Mouse (Mus musculus): ENCODE measurements around the gene Col28a1. TPM values are rescaled to one million over a fixed set of nuclear protein-coding genes. Genes with fewer than 3 reads are reported as not detected.
A peak's percentile ranks its signal among the peaks of the same experiment; 100 is the strongest.

Gene Col28a1
- polyA plus RNA-seq, 1 experiment: not detected

DNA sequence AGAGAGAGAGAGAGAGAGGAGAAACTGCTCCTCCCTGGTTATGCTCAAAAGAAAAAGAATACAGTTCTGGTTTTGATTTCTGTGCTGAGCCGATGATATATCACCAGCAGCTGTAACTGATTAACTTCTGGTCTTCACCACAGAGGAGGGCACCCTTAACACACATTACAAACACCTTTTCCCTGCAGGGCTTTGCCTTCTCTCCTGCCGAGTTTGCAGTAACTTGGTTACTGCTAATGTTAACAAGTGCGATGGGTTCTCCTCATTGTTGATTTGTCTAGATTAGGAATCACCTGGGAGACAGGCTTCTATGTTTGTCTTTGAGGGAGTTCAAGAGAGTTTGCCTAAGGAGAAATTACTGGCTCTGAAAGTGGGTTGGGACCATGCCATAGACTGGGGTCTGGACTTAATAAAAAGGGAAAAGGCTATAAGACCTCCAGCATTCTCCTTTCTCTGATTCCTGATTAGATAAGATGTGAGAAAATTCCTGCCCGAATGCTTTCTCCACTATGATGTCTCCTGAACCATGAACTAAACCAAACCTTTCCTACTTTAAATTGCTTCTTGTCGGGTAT lies 114.8 kb downstream of the Col28a1 start:
- TF ChIP-seq GATA1 (IDR thresholded peaks at IDR 0.05; ENCODE audit: low read length): no peak

DNA sequence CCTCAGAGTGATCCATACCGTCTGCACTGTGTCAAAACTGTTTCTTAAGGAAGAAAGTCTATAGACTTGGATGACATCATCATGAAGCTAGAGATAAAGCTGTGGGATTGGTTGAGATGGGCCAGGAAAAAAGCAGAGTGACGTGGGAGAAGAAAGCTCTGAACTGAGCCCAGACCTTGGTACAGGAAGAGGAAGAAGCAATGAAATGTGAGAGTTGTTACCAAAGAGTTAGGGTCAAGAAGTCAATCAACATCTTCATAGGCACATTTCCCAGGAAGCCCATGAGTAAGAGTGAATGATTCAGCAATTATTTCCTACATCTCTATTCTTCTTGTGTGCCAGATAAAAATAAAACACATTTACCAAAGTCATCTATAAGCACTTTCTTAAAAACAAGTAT lies 117.5 kb downstream of the Col28a1 start:
- TF ChIP-seq GATA1 (IDR thresholded peaks at IDR 0.05; ENCODE audit: low read length): no peak

DNA sequence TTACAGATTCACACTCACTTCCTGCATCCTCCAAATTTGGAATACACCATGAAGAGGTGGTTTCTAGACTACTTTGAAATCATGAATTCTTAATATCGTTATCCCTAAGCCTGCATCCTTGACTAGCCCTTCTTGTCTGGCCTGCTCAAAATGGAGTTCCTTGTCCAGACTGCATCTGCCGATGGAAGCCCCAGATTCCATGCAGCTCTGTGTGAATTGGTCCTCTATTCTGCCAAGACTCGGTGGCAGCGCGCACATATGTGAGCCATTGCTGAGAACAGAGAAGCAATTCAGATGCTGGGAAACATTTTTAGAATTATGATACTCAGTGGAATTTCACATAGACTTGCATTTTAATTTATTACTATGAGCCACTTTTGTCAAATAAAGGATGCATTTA lies 123.4 kb downstream of the Col28a1 start:
- TF ChIP-seq GATA1 (IDR thresholded peaks at IDR 0.05; ENCODE audit: low read length): no peak

DNA sequence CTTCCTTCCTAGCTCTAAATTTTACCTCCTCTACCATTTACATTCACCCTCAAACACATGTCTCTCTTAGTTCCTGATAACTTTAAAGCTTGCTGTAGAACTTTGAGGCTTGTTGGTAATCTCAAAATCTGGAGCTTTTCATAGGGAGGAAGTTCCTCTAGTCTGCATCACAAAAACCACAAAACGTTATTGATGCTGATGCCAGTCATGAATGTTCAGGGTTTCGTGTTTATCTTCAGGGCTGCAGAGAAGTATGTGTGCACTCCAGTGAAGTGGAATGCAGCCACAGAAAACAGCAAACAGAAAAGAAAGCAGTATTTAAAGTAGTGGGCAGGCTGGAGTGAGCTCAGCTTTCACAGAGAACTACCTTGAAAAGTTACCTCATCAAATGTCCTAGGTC lies 124.0 kb downstream of the Col28a1 start:
- TF ChIP-seq GATA1 (IDR thresholded peaks at IDR 0.05; ENCODE audit: low read length): peak; percentile 88

DNA sequence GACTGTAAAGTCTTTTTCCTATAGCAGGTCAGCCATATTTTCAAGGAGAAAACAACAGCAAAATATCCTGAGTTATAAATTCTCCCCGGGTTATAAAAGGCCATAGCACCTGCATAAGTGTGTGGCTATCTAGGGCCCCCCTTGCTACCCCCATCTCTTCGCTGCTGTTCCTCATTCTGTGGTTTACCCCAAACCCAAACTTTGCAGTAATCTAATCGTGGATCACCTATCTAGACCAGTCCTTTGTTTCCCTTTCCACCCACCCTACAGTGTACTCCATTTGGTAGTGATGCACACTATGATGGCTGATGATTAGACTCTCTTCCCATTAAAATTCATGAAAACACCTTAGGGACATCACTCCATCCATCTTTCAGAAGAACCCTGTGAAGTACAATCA lies 125.3 kb downstream of the Col28a1 start:
- peak; percentile 44 for TF ChIP-seq GATA1 (IDR thresholded peaks at IDR 0.05; ENCODE audit: low read length)

DNA sequence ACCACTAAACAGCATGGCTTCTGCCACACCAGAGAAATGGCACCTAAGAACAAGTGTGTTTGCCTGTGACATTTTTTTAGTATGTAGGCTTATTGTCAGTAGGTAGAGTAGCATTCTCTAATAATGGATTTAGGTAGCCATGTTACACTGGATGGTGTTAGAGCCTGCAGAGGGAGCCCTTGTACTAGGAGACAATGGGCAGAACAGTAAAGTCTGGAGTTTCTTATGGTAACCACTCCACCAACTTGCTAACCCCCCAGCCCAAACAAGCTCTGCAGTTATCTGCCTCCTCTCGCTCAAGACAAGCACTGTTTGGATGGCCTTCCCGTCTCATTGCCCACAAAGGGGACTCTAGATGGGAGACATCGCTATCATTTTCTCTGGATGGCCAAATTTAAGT lies 126.2 kb downstream of the Col28a1 start:
- TF ChIP-seq GATA1 (IDR thresholded peaks at IDR 0.05; ENCODE audit: low read length): no peak

DNA sequence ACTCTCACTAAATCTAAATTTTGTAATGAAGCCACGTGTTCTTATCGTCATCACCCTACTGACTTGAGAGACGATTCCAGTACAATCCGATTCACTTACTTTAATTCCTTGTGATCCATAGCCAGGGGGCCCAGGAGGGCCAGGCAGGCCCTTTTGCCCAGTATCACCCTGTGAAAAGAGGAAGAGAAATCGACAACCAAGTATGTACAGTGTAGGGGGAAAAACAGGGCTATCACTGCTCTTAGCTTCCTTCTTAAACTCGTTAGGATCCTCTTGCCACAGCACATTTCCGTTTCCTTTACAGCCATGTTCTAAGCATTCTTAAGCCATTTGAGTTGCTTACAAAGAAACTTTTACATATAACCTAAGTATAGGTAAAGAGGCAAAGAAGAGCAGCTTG lies 133.2 kb downstream of the Col28a1 start:
- no peak for TF ChIP-seq GATA1 (IDR thresholded peaks at IDR 0.05; ENCODE audit: low read length)

DNA sequence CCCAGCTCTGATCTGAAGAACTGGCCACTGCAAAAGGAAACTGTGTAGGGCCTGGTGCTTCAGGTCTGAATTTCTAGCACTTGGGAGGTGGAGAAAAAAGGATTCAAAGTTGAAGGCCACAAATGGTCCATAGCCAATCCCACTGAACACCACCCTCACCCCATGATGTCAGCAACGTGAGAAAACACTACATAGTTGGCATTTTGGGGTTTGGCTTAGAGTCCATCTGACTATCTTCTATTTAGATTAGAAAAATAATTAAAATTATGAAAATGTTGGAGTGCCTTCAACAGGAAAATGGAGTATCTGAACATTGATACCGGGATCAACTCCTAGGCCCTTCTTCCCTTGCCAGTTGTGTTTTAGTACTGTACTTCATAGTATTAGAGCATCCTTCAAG lies 144.2 kb downstream of the Col28a1 start:
- no peak for TF ChIP-seq GATA1 (IDR thresholded peaks at IDR 0.05; ENCODE audit: low read length)

DNA sequence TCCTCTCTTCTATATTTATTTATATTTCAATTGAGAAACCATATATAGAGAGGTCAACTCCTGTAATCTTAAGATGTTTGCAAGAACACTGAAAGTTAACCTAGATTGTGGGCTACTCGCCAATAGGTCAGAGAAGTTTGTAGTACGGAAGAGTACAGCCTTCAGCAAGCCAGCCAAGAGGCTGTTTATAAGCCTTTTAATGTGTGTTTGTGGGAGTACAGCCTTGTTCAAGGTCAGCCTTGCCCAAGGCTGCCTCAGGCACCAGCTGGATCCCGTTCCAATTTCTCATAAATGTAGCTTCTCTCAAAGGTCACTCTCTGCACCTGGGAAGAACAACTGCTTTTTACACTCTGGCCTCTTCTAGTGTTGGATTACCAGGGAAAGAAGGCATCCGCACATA lies 146.0 kb downstream of the Col28a1 start:
- TF ChIP-seq GATA1 (IDR thresholded peaks at IDR 0.05; ENCODE audit: low read length): no peak

DNA sequence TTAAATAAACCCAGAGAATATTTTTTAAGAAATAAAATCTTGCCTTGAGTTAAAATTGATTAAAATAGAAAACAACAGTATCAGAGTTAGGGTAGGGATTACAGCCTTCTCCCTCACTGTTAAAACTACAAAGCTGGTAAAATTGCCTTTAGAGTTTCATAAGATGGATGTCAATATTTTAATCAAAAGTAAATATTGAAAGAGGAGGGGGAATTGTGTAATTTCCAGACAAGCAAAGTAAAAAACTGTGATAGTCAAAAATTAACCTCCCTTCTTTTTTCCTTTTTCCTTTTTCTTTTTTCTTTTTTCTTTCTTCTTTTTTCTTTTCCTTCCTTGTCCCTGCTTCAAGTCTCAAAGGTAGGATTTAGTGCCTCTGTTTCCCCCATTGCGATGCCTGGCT lies 146.6 kb downstream of the Col28a1 start:
- no peak for TF ChIP-seq GATA1 (IDR thresholded peaks at IDR 0.05; ENCODE audit: low read length)

DNA sequence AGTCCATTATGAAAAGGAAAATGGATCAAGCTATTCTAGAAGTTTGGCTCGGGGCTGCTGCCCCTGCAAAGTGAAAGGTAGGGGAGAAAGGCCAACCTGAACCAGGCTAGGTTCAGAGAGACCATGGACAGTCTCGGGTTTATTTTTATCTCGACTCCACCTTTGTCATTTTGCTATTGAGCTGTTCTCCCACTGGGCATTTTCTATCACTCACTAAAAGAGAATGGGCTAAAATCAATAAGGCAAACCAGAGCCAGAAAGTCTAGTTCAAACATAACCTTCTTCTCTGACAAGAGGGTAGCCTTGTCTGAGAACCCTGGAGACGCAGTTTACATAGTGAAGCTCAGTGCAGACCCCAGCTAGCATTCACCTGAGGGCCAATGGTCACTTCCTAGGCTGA lies 163.7 kb downstream of the Col28a1 start:
- TF ChIP-seq GATA1 (IDR thresholded peaks at IDR 0.05; ENCODE audit: low read length): no peak

DNA sequence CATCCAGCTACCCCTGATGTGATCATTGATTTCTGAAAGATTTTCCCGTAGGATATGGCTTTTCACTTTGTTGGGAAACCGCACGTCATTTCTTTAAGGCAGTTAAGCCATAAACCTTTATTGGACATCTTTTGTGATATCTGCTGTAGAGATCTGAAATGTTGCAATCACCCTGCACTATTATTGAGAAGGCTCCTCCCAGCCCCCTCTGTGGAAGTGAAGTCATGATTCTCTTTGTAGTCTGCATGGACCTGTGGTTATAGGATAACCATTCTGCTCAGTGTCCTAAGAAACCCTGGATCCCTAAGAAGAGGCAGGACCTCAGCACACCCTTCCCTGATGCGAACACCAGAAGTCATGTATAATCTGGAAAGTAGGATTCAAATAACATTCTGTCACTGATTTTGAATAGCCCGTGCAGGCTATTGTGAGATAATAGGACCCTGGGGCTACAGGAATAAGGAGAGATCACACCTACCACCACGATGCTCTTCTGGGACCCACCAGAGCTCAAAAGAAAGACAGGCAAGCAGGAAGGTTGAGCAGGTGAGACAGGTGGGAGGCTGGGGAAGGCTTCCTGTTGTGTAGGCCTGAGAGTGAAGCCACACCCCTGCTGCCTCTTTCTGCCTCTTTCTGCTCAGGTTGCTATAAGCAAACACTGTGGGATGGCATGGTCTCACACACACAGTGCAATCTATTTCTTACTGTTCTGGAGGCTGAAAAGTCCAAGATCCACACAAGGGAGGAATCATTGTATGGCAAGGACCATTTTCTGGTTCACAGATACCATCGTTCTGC lies 166.9 kb downstream of the Col28a1 start:
- no peak for TF ChIP-seq GATA1 (IDR thresholded peaks at IDR 0.05; ENCODE audit: low read length)

DNA sequence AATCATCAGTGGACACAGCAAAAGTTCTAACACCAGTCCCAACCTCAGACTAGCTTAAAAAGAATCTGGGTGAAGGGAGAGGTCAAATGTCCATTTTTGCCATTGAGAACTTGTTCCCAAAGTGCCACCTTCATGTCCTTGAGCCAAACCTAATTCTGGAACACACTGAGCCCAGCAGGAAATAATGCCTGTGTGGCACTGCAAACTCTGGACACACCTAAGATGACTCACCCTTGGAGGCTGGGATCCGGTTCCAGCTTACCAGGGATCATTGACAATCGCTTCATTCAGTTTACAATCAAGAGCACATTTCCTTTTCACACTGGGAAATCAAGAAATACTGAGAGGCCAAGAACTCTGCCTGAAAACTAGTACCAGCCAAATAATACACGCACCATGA lies 168.9 kb downstream of the Col28a1 start:
- TF ChIP-seq GATA1 (IDR thresholded peaks at IDR 0.05; ENCODE audit: low read length): no peak

DNA sequence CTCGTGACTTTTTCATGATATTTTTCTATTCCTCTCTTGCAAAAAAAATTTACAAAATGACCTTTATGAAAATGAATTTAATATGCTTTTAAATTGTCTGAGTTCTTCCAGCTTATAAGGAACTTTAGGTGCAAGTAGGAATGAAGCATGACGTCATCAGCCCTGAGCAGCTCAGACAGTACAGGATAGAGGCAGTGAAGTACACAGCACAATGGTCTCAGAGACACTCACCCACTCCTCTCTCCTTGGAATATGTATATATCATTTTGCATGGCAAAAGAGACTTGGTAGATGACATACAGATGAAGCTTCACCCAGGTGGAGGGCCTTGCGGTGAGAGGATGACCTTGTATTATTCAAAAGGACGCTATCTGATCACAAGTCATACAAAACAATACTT lies 197.7 kb downstream of the Col28a1 start:
- TF ChIP-seq GATA1 (IDR thresholded peaks at IDR 0.05; ENCODE audit: low read length): no peak

DNA sequence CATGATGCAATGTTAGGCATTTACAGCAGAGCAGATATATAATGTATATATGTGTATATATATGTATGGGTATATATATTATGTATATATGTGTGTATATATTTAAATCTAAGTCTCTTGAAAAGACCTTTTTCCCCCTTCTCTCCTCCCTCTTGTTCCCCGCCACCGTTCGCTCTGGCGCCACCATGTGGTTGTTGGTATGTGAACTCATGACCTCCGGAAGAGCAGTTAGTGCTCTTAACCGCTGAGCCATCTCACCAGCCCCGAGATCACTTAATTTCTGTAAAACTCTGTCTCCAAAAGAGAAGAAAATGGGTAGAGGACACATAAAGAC lies 208.8 kb downstream of the Col28a1 start:
- TF ChIP-seq GATA1 (IDR thresholded peaks at IDR 0.05; ENCODE audit: low read length): no peak

DNA sequence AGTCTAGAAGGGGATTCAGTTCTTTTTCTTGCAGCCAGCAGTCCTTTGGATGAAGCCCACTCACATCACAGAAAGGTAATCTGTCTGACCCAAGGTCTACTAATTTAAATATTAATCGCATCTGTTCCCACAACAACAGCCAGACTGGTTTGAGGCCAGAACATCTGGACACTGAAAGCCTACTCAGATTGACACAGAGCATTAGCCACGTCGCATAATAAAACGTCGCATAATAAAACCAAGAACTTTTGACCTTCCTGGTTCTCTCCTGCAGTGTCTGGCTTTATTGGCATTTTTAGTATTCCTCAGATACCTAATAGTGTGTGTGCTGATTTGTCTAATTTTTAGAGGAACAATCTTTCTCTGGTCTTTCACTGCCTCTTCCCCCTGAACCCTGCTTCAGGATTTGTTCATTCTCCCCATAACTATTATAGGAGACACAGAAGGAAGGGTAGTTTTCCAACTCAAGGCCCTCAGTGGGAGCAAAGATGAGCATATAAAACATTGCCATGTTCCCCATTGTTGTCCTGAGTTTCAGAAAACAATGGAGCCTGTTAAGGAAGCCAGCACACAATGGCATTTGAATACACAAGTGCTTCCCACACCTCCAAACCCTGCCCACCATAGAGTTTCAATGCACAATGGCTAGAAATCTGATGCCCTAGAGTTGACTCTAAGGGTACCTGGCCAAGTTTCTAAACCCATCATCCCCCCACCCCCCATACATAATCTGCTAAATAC lies 221.2 kb downstream of the Col28a1 start:
- TF ChIP-seq GATA1 (IDR thresholded peaks at IDR 0.05; ENCODE audit: low read length): no peak

DNA sequence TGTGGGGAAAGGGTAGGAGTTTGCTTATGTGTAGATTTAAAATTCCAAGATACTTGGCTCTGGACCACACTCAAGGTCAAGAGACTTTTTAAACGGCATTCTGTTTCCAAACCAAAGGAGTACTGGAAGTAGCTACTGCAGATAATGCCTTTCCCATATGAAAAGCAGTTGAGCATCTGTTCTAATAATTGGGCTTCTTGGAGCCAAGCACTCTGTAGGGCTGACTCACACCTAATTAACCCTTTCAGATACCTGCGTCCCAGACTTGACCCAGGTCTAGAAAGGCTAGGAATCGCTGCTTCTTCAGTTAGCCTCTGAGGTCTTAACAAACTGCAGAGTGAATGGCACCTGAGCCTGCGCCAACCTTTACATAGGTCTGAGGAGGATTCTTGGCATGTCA lies 223.0 kb downstream of the Col28a1 start:
- TF ChIP-seq GATA1 (IDR thresholded peaks at IDR 0.05; ENCODE audit: low read length): no peak

All from G1E-ER4 (cell line).